Mouse (Mus musculus) CD4-positive, CD25-positive, alpha-beta regulatory T cell, adult 4 months (primary cell): ENCODE measurements around the gene Fam229b. TPM values are rescaled to one million over a fixed set of nuclear protein-coding genes. Genes with fewer than 3 reads are reported as not detected.
A peak's percentile ranks its signal among the peaks of the same experiment; 100 is the strongest.

Experiments
- ATAC-seq: one replicate; pipeline ENCODE4 v1.8.0; 2017
- polyA plus RNA-seq, 2 experiments: library from polyadenylated mRNA; unstranded; fragments of 100-300 nt; shearing (Covaris generic); gene quantifications; one replicate each; pipeline ENCODE4 v1.2.1; 2017

The Fam229b gene
- polyA plus RNA-seq: 1 to 10 TPM in 1 of 2 experiments, not detected in 1; 1.0 TPM

- peak; percentile 94 for ATAC-seq
These were observed at the start of gene Fam229b, which contains the start of gene Tube1 for GRCm38 (mm10) chr10:39133462-39134310. Fam229b (minus strand) TSS chr10:39133914. Tube1 (plus strand) TSS chr10:39133976.

DNA sequence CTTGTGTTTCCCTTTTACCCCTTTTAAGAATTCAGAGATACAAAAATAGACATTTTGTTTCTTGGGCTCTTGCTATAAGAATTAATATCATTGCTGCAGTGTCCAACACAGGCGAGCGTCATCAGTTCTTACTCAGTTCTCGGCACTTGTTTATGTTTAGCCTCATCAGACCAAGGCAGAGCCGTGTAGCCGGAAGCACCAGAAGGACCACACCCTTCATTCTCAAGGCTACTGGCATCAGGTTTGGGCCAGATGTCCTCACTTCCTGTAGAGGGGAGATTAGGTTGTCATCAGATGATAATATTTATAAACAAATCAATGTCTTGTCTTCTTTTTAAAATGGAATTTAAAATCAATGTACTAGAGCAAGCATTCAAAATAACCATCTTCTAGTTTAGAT lies 43.3 kb upstream of the Fam229b start:
- ATAC-seq: no peak

- no peak for ATAC-seq
These were observed 39.4 kb upstream of the Fam229b start for GRCm38 (mm10) chr10:39173077-39173476.

DNA sequence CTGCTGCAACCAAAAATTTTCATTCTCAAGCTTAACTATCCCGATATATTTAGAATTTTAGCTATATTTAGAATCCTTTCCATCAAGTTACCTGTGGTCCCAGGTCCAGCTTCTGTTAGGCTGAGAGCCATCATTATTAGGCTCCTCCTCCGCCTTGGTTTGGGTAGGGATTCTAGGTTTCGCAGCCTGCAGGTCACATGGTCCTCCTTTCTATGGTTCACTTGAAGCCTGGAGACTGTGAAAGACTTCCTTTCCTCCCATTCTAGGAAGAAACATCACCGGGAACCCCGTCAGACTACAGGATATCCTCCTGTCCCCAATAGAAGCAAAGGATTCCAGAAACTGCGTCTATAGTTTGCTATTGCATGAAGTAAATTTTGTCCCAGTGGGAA lies 38.8 kb upstream of the Fam229b start:
- ATAC-seq: no peak

DNA sequence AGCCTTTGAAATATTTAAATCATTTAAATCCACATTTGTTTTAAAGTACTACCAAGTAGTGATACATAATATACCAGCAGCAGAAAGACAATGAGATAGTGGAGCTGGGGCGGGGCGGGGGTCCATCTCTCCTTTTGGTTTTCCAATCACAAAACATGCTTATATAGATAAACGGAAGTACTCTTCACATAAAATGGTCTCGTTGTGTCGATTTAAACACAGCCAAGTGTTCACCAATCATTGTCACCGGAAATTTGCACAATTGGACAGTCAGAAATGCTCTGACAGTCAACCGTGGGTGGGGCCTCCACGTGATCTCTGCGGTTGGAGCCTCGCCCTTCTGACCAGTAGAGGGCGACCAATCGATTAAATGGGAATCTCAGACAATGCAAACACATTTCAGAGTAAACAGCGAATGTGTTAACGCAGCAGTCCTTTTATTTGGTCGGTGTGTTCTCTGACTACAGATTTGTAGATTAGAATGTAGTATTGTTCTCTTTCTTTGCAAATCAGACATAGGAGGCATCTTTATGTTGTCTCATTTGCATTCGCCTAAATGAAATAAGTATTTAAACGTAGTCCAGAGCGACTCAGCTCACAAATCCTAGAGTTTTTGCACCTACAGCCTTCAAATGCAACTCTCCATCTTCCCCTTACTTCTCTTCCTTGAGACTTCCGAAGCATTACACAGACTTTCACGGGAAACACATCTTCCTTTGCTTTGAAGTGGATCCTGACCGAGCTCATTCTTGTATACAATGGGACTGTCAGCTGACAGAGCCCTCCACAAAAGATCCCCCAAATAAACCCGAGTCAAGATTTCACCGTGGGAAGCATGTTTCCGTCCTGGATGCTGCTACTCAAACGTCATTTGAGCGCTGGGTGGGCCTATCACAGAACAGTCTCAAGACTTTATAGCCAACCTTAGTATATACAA lies 38.2 kb upstream of the Fam229b start:
- ATAC-seq: peak; percentile 85

DNA sequence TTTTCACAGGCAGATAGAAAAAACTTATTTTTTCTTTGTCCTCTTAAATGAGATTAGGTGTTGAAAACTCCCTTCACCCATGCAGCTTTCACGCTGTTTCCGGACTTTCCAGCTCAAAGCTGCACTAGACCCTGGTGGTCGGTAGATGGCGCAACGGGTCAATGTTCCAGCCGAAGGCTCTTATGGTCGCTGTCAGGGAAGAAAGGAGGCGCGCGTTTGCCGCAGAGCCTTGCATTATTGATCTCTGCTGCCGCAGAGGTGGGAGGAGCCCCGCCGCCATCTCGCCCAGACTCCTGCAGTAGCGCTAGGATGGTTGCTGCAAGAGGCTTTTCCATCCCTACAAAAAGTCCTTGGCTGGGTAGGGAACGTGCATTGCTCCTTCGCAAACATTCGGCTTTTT lies 37.4 kb upstream of the Fam229b start:
- ATAC-seq: peak; percentile 81

GRCm38 (mm10) chr10:39170706-39171105 lies 37.0 kb upstream of the Fam229b start:
- ATAC-seq: no peak

DNA sequence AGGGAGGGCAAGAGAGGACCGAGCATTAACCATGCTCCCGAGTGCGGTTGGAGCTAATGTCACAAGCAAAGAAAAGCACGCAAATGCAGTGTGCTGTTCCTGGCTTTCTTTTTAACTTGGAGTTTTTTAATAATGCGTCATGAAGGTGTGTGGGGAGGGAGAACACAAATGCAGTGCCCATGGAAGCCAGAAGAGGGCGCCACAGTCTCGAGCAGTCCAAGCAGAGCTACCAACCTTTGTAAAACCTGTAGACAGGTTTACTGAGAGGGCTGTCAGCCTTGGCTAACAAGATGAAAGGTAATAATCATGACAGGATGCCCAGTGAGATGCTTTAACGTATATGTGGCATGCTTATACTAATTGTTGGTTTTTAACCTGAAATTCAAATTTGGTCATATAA lies 36.5 kb upstream of the Fam229b start:
- peak; percentile 23 for ATAC-seq

DNA sequence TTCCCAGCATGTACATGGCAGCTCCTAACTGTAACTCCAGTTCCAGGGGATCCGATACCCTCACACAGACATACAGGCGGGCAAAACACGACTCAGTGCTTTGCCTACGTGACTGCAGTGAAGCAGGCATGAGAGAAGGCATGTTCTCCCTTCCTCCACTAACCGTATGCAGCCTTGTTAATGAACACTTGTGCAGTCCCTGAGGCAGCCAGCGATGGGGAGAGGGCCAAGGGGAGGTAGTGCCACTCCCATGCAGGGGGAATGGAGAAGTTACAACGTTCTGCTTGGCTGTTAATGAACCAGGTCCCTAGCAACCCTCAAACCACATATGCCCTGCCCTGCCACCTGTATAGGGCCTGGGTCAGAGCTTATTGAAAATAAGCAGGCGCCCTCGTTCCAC lies 35.9 kb upstream of the Fam229b start:
- ATAC-seq: no peak

DNA sequence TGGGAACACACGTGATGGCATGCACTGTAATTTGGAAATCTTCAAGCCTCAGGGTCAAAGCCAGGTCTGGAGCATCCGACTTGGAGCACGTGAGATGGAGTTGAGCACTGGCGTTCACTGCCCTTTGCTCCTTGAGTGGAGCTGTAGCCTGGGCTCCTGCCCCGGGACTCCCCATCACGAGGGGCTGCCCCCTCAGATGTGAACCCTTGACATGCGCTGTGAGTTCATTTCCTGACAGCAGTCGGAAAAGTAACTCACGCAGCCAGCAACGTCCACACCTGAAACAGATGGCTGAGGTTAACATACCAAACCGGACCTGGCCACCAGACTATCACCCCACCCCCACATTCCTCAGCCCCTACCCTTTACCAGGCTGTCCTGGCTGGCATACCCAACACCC lies 33.9 kb upstream of the Fam229b start:
- no peak for ATAC-seq

GRCm38 (mm10) chr10:39165632-39166115 lies 32.0 kb upstream of the Fam229b start:
- no peak for ATAC-seq

DNA sequence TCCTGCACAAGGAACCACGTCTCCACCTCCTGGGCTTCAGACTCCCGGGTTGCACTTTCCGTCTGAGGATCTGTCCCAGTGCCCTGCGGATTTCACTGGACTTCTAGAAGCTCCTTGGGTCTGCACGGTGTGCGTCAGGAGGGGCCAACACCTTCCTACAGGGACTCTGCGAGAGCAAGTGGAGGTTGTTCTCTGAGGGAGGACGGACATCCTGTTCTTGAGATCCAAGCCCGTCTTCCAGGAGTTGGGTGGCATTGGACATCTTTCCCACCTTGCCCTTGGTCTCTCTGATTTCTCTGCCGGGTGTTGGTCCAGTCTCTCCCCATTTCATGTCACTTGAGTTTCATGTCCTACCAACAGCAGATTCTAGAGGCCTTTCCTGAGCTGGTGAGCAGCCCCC lies 30.0 kb upstream of the Fam229b start, which contains the start of gene Ccn6:
Gene Ccn6 (minus strand): TSS at position 101 of the 400 bp plus-strand sequence.
- no peak for ATAC-seq

GRCm38 (mm10) chr10:39162666-39163484 lies 29.2 kb upstream of the Fam229b start:
- ATAC-seq: no peak

DNA sequence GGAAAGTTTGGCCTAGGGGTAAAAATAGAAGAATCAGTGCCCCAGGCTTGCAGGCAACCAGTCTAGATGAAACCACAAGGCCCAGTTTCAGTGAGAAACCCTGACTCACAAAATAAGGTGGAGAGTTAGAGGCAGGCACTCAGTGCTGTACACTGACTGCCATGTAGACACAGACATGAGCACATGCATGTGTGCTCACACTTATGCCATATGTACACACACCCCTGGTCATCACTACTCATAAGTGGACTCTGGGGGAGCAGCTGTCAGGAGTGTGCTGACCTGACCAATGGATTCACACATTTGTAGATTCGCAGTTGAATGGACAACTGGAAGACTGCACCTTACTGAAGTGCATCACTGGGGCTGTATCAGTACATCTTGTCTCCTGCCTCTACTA lies 27.7 kb upstream of the Fam229b start:
- no peak for ATAC-seq

DNA sequence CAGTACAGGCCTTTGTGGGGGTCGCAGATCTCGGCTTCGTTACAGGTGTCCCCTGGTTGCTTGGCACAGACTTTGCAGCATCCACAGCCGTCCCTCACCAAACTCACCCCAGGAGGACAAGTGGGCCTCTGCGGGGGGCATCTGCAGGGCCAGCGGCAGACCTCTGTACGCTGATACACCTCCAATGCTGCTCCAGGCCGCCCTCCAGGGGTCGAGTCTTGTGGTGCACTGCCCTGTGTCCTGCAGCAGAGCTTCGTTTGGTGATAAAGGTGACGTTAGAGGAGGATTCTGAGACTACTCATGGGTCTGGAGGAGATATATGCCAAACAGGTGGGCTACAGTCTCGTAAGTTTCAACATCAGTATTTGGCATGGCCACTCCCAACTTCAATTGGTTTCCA lies 24.6 kb upstream of the Fam229b start:
- ATAC-seq: no peak

DNA sequence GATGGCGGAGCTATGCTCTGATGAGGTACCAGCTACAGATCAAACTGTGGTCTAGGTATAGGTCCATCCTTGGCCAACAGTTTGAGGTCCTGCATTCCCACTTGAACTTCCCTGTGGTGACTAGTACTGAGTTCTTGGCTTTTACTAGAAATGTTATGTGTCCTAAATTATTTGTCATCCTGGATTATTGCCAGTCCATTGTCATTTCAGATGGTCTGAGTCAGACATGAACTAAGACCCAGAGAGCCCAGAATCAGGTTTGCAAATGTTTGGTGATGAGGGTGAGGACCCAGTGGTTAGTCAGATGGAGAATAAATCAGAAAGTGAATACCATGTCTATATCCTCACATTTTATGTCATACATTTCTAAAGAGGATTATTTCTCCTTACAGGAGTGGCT lies 23.6 kb upstream of the Fam229b start:
- no peak for ATAC-seq

- ATAC-seq: no peak
These were observed 23.0 kb upstream of the Fam229b start for GRCm38 (mm10) chr10:39156719-39157118.

DNA sequence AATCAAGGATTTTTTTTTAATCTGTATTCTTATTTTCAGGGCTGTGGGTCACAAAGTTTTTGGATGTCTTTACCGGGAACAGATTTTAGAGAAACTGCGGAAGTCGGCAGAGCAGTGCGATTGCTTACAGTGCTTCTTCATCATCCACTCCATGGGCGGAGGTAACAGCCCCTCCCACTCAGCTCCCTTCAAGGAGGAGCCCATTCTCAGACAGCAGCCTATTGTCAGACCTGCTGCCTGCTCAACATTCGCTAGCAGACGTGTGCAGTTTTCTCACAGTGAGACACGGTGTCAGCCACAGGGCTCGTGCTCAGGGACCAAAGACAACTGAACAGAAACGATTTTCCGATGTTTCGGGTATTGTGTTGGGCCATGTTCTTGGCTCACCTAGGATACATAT lies 8.5 kb upstream of the Fam229b start:
- ATAC-seq: no peak

GRCm38 (mm10) chr10:39141401-39141800 lies 7.7 kb upstream of the Fam229b start:
- no peak for ATAC-seq

DNA sequence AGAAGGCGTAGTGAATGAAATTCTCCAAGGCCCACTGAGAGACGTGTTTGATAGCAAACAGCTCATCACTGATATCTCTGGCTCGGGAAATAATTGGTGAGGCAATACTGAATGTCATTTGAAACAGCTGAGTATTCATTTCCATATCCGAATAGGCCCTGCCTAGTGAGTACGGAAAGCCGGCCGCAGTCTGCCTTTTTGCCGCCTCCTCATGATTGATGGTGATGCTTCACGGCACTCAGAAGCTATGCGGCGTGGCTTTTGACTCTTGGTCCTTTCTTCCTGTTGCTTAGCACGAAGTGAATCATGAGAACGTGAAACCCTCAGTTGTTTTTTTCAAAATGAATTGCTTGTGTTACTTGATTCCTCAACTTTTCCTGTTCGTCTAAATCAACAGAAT lies 7.1 kb upstream of the Fam229b start:
- no peak for ATAC-seq

GRCm38 (mm10) chr10:39138761-39139160 lies 5.0 kb upstream of the Fam229b start:
- no peak for ATAC-seq

- ATAC-seq: no peak
These were observed 4.1 kb upstream of the Fam229b start for GRCm38 (mm10) chr10:39137766-39138165.
